Mouse (Mus musculus) spleen, postnatal 14 days (tissue): ENCODE data around the gene Kcnh1.

Experiments
- DNase-seq, 2 experiments: peaks; one replicate each; pipeline ENCODE4 v3.0.0; 2021 to 2022; ENCODE audit warnings: low spot score in 2 of 2

Kcnh1 gene

GRCm38 (mm10) chr1:192463732-192464131 lies 273.2 kb downstream of the Kcnh1 start:
- no peak for DNase-seq

- no peak for DNase-seq
These were observed 281.8 kb downstream of the Kcnh1 start for GRCm38 (mm10) chr1:192472366-192472765.

- no peak for DNase-seq
These were observed 282.6 kb downstream of the Kcnh1 start for GRCm38 (mm10) chr1:192473134-192473533.

- no peak for DNase-seq
These were observed 286.1 kb downstream of the Kcnh1 start for GRCm38 (mm10) chr1:192476704-192477103.

GRCm38 (mm10) chr1:192477556-192477955 lies 287.0 kb downstream of the Kcnh1 start:
- DNase-seq, result no peak

- no peak for DNase-seq
These were observed 287.6 kb downstream of the Kcnh1 start for GRCm38 (mm10) chr1:192478176-192478575.

- DNase-seq, result no peak
These were observed 289.7 kb downstream of the Kcnh1 start for GRCm38 (mm10) chr1:192480072-192480784.

- no peak for DNase-seq
These were observed 290.9 kb downstream of the Kcnh1 start for GRCm38 (mm10) chr1:192481446-192481845.

- no peak for DNase-seq
These were observed 294.5 kb downstream of the Kcnh1 start for GRCm38 (mm10) chr1:192485030-192485429.

GRCm38 (mm10) chr1:192487571-192487970 lies 297.0 kb downstream of the Kcnh1 start:
- no peak for DNase-seq

GRCm38 (mm10) chr1:192489908-192490825 lies 299.6 kb downstream of the Kcnh1 start:
- no peak for DNase-seq

- no peak for DNase-seq
These were observed 306.9 kb downstream of the Kcnh1 start for GRCm38 (mm10) chr1:192497505-192497904.

- peak; percentile 8 to 14 for DNase-seq
These were observed 311.4 kb downstream of the Kcnh1 start for GRCm38 (mm10) chr1:192502016-192502415.

GRCm38 (mm10) chr1:192502835-192503234 lies 312.3 kb downstream of the Kcnh1 start:
- DNase-seq, result no peak

- no peak for DNase-seq
These were observed 313.1 kb downstream of the Kcnh1 start for GRCm38 (mm10) chr1:192503651-192504050.

- no peak for DNase-seq
These were observed 322.2 kb downstream of the Kcnh1 start for GRCm38 (mm10) chr1:192512821-192513220.

GRCm38 (mm10) chr1:192515373-192515772 lies 324.8 kb downstream of the Kcnh1 start:
- no peak for DNase-seq

- no peak for DNase-seq
These were observed 329.1 kb downstream of the Kcnh1 start for GRCm38 (mm10) chr1:192519713-192520112.

GRCm38 (mm10) chr1:192520836-192521435 lies 330.4 kb downstream of the Kcnh1 start:
- DNase-seq, result no peak

- no peak for DNase-seq
These were observed 332.0 kb downstream of the Kcnh1 start for GRCm38 (mm10) chr1:192522376-192523178.

GRCm38 (mm10) chr1:192525711-192526350 lies 335.3 kb downstream of the Kcnh1 start:
- no peak for DNase-seq
